Mouse (Mus musculus) spleen, adult 2 months (tissue): ENCODE measurements around the gene Itgb5. TPM values are rescaled to one million over a fixed set of nuclear protein-coding genes. Genes with fewer than 3 reads are reported as not detected.

ENCODE experiments used
- DNase-seq, 2 experiments: peaks; one replicate each; pipeline versions ENCODE4 v3.0.0 to v3.0.0-alpha.2; 2012 to 2021; ENCODE audit warnings: low spot score in 2 of 2, low read depth in 1 of 2
- H3K27ac ChIP-seq: fragments of 200-500 bp; 2 replicates; pipeline ENCODE4 v1.5.1; 2012; ENCODE audit warnings: low read length, inconsistent platforms; ENCODE audit not compliant: insufficient read depth
- H3K27me3 ChIP-seq: fragments of 200-500 bp; 2 replicates; pipeline ENCODE4 v1.6.1; 2012; ENCODE audit warnings: mild to moderate bottlenecking, moderate library complexity, low read length, inconsistent platforms; ENCODE audit not compliant: control insufficient read depth, insufficient read depth
- H3K36me3 ChIP-seq: fragments of 200-500 bp; 2 replicates; pipeline ENCODE4 v1.6.1; 2012; ENCODE audit warnings: mild to moderate bottlenecking, low read length, inconsistent platforms; ENCODE audit not compliant: control insufficient read depth, insufficient read depth
- H3K4me1 ChIP-seq: fragments of 200-500 bp; 2 replicates; pipeline ENCODE4 v1.6.1; 2011; ENCODE audit warnings: inconsistent platforms; ENCODE audit not compliant: control insufficient read depth, insufficient read depth, insufficient read length
- H3K4me3 ChIP-seq: fragments of 200-500 bp; 2 replicates; pipeline ENCODE4 v1.5.1; 2011; ENCODE audit warnings: mild to moderate bottlenecking, inconsistent platforms; ENCODE audit not compliant: insufficient read depth, insufficient read length; ENCODE audit errors: extremely low read depth
- CTCF ChIP-seq: fragments of 200-500 bp; IDR thresholded peaks from 2 replicates; pipeline ENCODE4 v1.5.1; 2011; ENCODE audit warnings: mild to moderate bottlenecking, inconsistent platforms; ENCODE audit not compliant: insufficient read depth, insufficient read length, insufficient replicate concordance; ENCODE audit errors: extremely low read depth
- POLR2A ChIP-seq: fragments of 200-500 bp; IDR thresholded peaks from 2 replicates; pipeline ENCODE4 v1.6.1; 2011; ENCODE audit warnings: low read depth, low read length, inconsistent platforms
- WGBS: fragments of 180-500 bp; shearing (Covaris S2); methylation state at CpG from one replicate; pipeline ENCODE4 v1.1.7; 2018; 5-methylcytosine and 5-hydroxymethylcytosine counted together
- polyA plus RNA-seq: library from polyadenylated mRNA; depleted of rRNA; stranded (reverse); fragments of >200 nt; gene quantifications from 2 replicates; pipeline ENCODE4 v1.2.3, GENCODE M21; 2012

Gene Itgb5
- polyA plus RNA-seq, 1 experiment, result 36.4 TPM

GRCm38 (mm10) chr16:33944126-33944525 is 114.7 kb downstream of the Itgb5 start:
- TF ChIP-seq POLR2A, result no peak
- no peak for TF ChIP-seq CTCF
- no peak overlapping the region for H3K27ac ChIP-seq
- no peaks in the 10 kb centered on the region for H3K27me3 ChIP-seq
- H3K4me1 ChIP-seq, result no peaks in the 10 kb centered on the region
- no peak for DNase-seq
- WGBS, result 84% methylated on average over 4 of the region's 4 CpGs
- no peaks in the 10 kb centered on the region for H3K36me3 ChIP-seq
- no peak overlapping the region for H3K4me3 ChIP-seq

- TF ChIP-seq CTCF (no peak), POLR2A (no peak)
- WGBS, result 70% methylated on average over 6 of the region's 6 CpGs
- Histone ChIP-seq H3K4me1 (no peaks in the 10 kb centered on the region), H3K36me3 (no peaks in the 10 kb centered on the region), H3K27me3 (no peaks in the 10 kb centered on the region), H3K4me3 (no peak overlapping the region), H3K27ac (no peak overlapping the region)
- no peak for DNase-seq
Measured at GRCm38 (mm10) chr16:33944772-33945171, 115.3 kb downstream of the Itgb5 start.

GRCm38 (mm10) chr16:33946021-33946420 is 116.6 kb downstream of the Itgb5 start:
- H3K4me3 ChIP-seq, result no peak overlapping the region
- DNase-seq, result no peak
- no peaks in the 10 kb centered on the region for H3K36me3 ChIP-seq
- H3K4me1 ChIP-seq, result no peaks in the 10 kb centered on the region
- WGBS, result 87% methylated on average over 7 of the region's 7 CpGs
- no peak overlapping the region for H3K27ac ChIP-seq
- H3K27me3 ChIP-seq, result no peaks in the 10 kb centered on the region
- TF ChIP-seq POLR2A (no peak), CTCF (no peak)

GRCm38 (mm10) chr16:33947664-33948571 is 118.5 kb downstream of the Itgb5 start:
- H3K27me3 ChIP-seq, result no peaks in the 10 kb centered on the region
- H3K4me3 ChIP-seq, result no peak overlapping the region
- DNase-seq, result no peak
- TF ChIP-seq CTCF, result no peak
- TF ChIP-seq POLR2A, result no peak
- H3K4me1 ChIP-seq, result no peaks in the 10 kb centered on the region
- H3K27ac ChIP-seq, result no peak overlapping the region
- H3K36me3 ChIP-seq, result no peaks in the 10 kb centered on the region
- 87% methylated on average over 17 of the region's 17 CpGs for WGBS

GRCm38 (mm10) chr16:33950386-33950785 is 120.9 kb downstream of the Itgb5 start:
- Histone ChIP-seq H3K4me1 (0 out of 2 replicates have a peak, but pooled peaks cover under 1% of the 10 kb centered on the region), H3K36me3 (peaks cover 4% of the 10 kb centered on the region), H3K27ac (no peak overlapping the region), H3K27me3 (no peaks in the 10 kb centered on the region), H3K4me3 (no peak overlapping the region)
- no peak for DNase-seq
- TF ChIP-seq CTCF, result no peak
- no peak for TF ChIP-seq POLR2A
- 82% methylated on average over 6 of the region's 6 CpGs for WGBS

- no peak overlapping the region for H3K27ac ChIP-seq
- H3K36me3 ChIP-seq, result peaks cover 6% of the 10 kb centered on the region
- H3K4me1 ChIP-seq, result peaks cover 4% of the 10 kb centered on the region; the same call in 1 of the 2 replicates
- no peak overlapping the region for H3K4me3 ChIP-seq
- TF ChIP-seq CTCF, result peak; percentile 77; the same call in 1 of the 2 replicates
- no peak for TF ChIP-seq POLR2A
- 22% methylated on average over 4 of the region's 4 CpGs for WGBS
- DNase-seq, result peak; percentile 49 to 78
- no peaks in the 10 kb centered on the region for H3K27me3 ChIP-seq
Measured at GRCm38 (mm10) chr16:33950830-33951229, 121.4 kb downstream of the Itgb5 start.

GRCm38 (mm10) chr16:33953008-33953407 is 123.5 kb downstream of the Itgb5 start:
- peaks cover 4% of the 10 kb centered on the region; the same call in 1 of the 2 replicates for H3K4me1 ChIP-seq
- 86% methylated on average over 4 of the region's 4 CpGs for WGBS
- no peak for DNase-seq
- no peak overlapping the region for H3K4me3 ChIP-seq
- TF ChIP-seq POLR2A (no peak), CTCF (no peak)
- H3K36me3 ChIP-seq, result peaks cover 12% of the 10 kb centered on the region
- H3K27me3 ChIP-seq, result no peaks in the 10 kb centered on the region
- no peak overlapping the region for H3K27ac ChIP-seq
